Mouse (Mus musculus) midbrain, postnatal 0 days (tissue): ENCODE measurements at regions not wholly inside any gene's neighbourhood (a gene's known extent, or its start where the extent isn't known, plus 50 kb on each side); places are given as distances from the start of the nearest gene placed in this dataset.

Experiments used
- ATAC-seq: fragments of 200-750 bp; cut with Nextera tagmentation; 2 replicates; pipeline ENCODE4 v1.8.0; 2017; ENCODE audit warnings: moderate number of reproducible peaks, mild to moderate bottlenecking, moderate TSS enrichment, moderate library complexity; ENCODE audit not compliant: low FRiP score
- DNase-seq: peaks from one replicate; pipeline ENCODE4 v3.0.0-alpha.2; 2015; ENCODE audit warnings: low spot score
- H3K27ac ChIP-seq: fragments of 300-500 bp; sonication (generic); 2 replicates; pipeline ENCODE4 v1.5.1; 2014; ENCODE audit warnings: low read depth, mild to moderate bottlenecking, low read length, mixed read lengths
- H3K27me3 ChIP-seq: fragments of 300-500 bp; sonication (generic); 2 replicates; pipeline ENCODE4 v1.6.1; 2014; ENCODE audit warnings: low read length, control low read depth, mixed read lengths; ENCODE audit not compliant: insufficient read depth
- H3K36me3 ChIP-seq: fragments of 300-500 bp; sonication (generic); 2 replicates; pipeline ENCODE4 v1.6.1; 2014; ENCODE audit warnings: low read length, control low read depth, mixed read lengths; ENCODE audit not compliant: insufficient read depth
- H3K4me1 ChIP-seq: fragments of 300-500 bp; sonication (generic); 2 replicates; pipeline ENCODE4 v1.6.1; 2014; ENCODE audit warnings: mild to moderate bottlenecking, control low read depth, antibody characterized with exemption, low read length, mixed read lengths; ENCODE audit not compliant: insufficient read depth
- H3K4me2 ChIP-seq: fragments of 300-500 bp; sonication (generic); 2 replicates; pipeline ENCODE4 v1.6.1; 2014; ENCODE audit warnings: low read depth, mild to moderate bottlenecking, low read length, mixed read lengths; ENCODE audit not compliant: poor library complexity, severe bottlenecking
- H3K4me3 ChIP-seq: fragments of 300-500 bp; sonication (generic); 2 replicates; pipeline ENCODE4 v1.5.1; 2014; ENCODE audit warnings: low read depth, mild to moderate bottlenecking, low read length, moderate library complexity
- H3K9ac ChIP-seq: fragments of 300-500 bp; sonication (generic); replicated peaks from 2 replicates; pipeline ENCODE4 v1.6.1; 2014; ENCODE audit warnings: mild to moderate bottlenecking, low read length, moderate library complexity, mixed read lengths; ENCODE audit not compliant: poor library complexity, severe bottlenecking
- H3K9me3 ChIP-seq: fragments of 300-500 bp; sonication (generic); 2 replicates; pipeline ENCODE4 v1.6.1; 2016; ENCODE audit warnings: low read length, control low read depth
- CTCF ChIP-seq: IDR thresholded peaks from 2 replicates; pipeline ENCODE4 v1.5.1; 2016; ENCODE audit warnings: antibody characterized with exemption, mild to moderate bottlenecking
- WGBS: fragments of 180-500 bp; shearing (Covaris S2); extraction: QIAGEN DNeasy Blood & Tissue Kit; methylation state at CpG from one replicate; pipeline ENCODE4 v1.1.7; 2014; 5-methylcytosine and 5-hydroxymethylcytosine counted together

GRCm38 (mm10) chr9:120777501-120777900, 151.5 kb upstream of the Ctnnb1 start:
- H3K27ac ChIP-seq, result no peak overlapping the region
- H3K4me2 ChIP-seq, result no peak overlapping the region
- no peaks in the 10 kb centered on the region for H3K9me3 ChIP-seq
- H3K9ac ChIP-seq, result no peak overlapping the region
- H3K4me3 ChIP-seq, result no peak overlapping the region
- no peak for TF ChIP-seq CTCF
- H3K27me3 ChIP-seq, result no peaks in the 10 kb centered on the region
- no peak for ATAC-seq
- no peaks in the 10 kb centered on the region for H3K4me1 ChIP-seq
- no peaks in the 10 kb centered on the region for H3K36me3 ChIP-seq
- no peak for DNase-seq
- WGBS, result 78% methylated on average over 10 of the region's 10 CpGs

GRCm38 (mm10) chr9:120778423-120778822, 150.6 kb upstream of the Ctnnb1 start:
- no peaks in the 10 kb centered on the region for H3K27me3 ChIP-seq
- TF ChIP-seq CTCF, result no peak
- H3K27ac ChIP-seq, result no peak overlapping the region
- no peaks in the 10 kb centered on the region for H3K9me3 ChIP-seq
- 71% methylated on average over 2 of the region's 2 CpGs for WGBS
- no peak overlapping the region for H3K4me2 ChIP-seq
- H3K9ac ChIP-seq, result no peak overlapping the region
- ATAC-seq, result no peak
- no peaks in the 10 kb centered on the region for H3K36me3 ChIP-seq
- H3K4me1 ChIP-seq, result no peaks in the 10 kb centered on the region
- no peak overlapping the region for H3K4me3 ChIP-seq
- DNase-seq, result no peak

GRCm38 (mm10) chr9:120794210-120794609, 134.8 kb upstream of the Ctnnb1 start:
- TF ChIP-seq CTCF, result no peak
- Histone ChIP-seq H3K9me3 (peaks cover 15% of the 10 kb centered on the region; the same call in 1 of the 2 replicates), H3K27ac (no peak overlapping the region), H3K36me3 (no peaks in the 10 kb centered on the region), H3K4me3 (no peak overlapping the region), H3K9ac (no peak overlapping the region), H3K4me1 (peaks cover 6% of the 10 kb centered on the region), H3K27me3 (no peaks in the 10 kb centered on the region), H3K4me2 (no peak overlapping the region)
- DNase-seq (no peak), ATAC-seq (no peak)
- 83% methylated on average over 5 of the region's 5 CpGs for WGBS

- DNase-seq, result no peak
- H3K4me1 ChIP-seq, result peaks cover 7% of the 10 kb centered on the region
- H3K9me3 ChIP-seq, result 0 out of 2 replicates have a peak, but pooled peaks cover 7% of the 10 kb centered on the region
- H3K27ac ChIP-seq, result no peak overlapping the region
- no peaks in the 10 kb centered on the region for H3K27me3 ChIP-seq
- H3K4me2 ChIP-seq, result no peak overlapping the region
- TF ChIP-seq CTCF, result no peak
- H3K36me3 ChIP-seq, result no peaks in the 10 kb centered on the region
- ATAC-seq, result no peak
- no peak overlapping the region for H3K4me3 ChIP-seq
- H3K9ac ChIP-seq, result no peak overlapping the region
- 71% methylated on average over 10 of the region's 10 CpGs for WGBS
Observed at GRCm38 (mm10) chr9:120796111-120796880, 132.7 kb upstream of the Ctnnb1 start.

- Histone ChIP-seq H3K9ac (no peak overlapping the region; the same call in 1 of the 2 replicates), H3K4me2 (no peak overlapping the region), H3K27ac (no peak overlapping the region), H3K27me3 (no peaks in the 10 kb centered on the region), H3K36me3 (no peaks in the 10 kb centered on the region), H3K9me3 (no peaks in the 10 kb centered on the region), H3K4me1 (peaks cover 7% of the 10 kb centered on the region), H3K4me3 (no peak overlapping the region)
- DNase-seq (peak; percentile 47), ATAC-seq (no peak)
- 32% methylated on average over 10 of the region's 10 CpGs for WGBS
- TF ChIP-seq CTCF, result no peak
Observed at GRCm38 (mm10) chr9:120797996-120798663, 130.9 kb upstream of the Ctnnb1 start.

GRCm38 (mm10) chr9:120798901-120799300, 130.1 kb upstream of the Ctnnb1 start:
- Histone ChIP-seq H3K9ac (no peak overlapping the region), H3K4me3 (no peak overlapping the region), H3K27me3 (no peaks in the 10 kb centered on the region), H3K4me2 (no peak overlapping the region), H3K36me3 (no peaks in the 10 kb centered on the region), H3K4me1 (peaks cover 7% of the 10 kb centered on the region), H3K27ac (no peak overlapping the region), H3K9me3 (no peaks in the 10 kb centered on the region)
- WGBS, result 41% methylated on average over 12 of the region's 12 CpGs
- DNase-seq (no peak), ATAC-seq (no peak)
- TF ChIP-seq CTCF, result no peak
